Mouse (Mus musculus): ENCODE data around the gene Mst1r.
A peak's percentile ranks its signal among the peaks of the same experiment; 100 is the strongest.

DNA sequence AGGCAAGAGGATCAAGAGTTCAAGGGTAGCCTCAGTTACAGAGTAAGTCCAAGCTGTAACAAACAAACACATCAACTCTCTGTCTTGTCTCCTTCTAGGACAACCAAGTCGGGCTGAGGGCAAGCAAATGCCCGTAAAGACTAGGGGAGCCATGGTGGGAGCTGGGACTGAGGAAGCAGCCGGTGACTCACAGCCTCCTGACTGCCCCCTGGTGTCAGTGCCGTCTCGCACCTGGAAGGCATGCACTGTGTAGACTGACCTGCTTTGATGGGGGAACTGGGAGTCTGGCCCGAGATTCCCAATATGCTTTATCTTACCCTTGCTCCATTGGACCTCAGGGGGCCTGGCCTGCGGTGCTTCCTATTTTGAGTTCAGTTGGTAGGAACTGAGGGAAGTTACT is 16.3 kb downstream of the Mst1r start:
- TF ChIP-seq CTCF (IDR thresholded peaks at IDR 0.05; ENCODE audit: low read depth) (peak; percentile 73), EP300 (IDR thresholded peaks at IDR 0.05; ENCODE audit: low read depth) (no peak)
